Mouse (Mus musculus): ENCODE measurements around the gene Chchd6.

The Chchd6 gene

DNA sequence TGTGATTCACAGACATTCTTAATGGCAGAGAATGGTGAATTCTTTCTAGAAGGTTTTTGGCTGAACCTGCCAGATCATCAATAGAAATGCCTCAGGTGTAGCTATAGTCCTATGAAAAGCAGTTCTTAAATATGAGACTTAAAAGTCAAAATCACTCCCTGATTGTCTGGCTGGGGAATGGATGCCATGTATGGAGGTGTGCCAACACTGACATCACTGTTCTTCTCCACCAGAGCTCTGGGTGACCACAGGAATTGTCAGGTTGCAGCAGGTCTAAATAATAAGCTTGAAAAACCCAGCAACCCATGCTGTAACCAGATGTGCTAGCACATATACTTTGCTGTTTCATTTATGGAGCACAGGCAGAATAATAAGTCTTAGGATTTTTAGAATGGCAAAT is 87.2 kb downstream of the Chchd6 start:
- no peak for DNase-seq (ENCODE audit: low spot score)

DNA sequence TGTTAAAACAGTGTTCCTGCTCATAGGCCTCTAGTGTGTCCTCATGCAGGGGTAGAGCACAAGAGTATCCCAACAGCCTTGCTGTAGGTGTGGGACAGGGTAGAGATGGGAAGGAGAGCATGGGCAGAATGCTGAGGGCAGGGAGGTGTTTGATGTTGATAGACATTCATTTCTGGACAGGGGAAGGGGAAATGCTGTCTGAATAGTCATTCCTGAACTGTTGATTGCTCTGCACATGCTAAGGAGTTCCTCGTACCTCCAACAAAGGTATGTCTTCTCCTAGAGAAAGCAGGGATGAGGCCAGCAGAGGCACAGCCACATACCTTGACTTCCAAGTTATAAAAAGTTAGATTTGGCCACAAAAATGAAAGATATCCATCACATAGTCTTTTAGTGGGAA is 95.5 kb downstream of the Chchd6 start:
- DNase-seq (ENCODE audit: low spot score) = no peak

DNA sequence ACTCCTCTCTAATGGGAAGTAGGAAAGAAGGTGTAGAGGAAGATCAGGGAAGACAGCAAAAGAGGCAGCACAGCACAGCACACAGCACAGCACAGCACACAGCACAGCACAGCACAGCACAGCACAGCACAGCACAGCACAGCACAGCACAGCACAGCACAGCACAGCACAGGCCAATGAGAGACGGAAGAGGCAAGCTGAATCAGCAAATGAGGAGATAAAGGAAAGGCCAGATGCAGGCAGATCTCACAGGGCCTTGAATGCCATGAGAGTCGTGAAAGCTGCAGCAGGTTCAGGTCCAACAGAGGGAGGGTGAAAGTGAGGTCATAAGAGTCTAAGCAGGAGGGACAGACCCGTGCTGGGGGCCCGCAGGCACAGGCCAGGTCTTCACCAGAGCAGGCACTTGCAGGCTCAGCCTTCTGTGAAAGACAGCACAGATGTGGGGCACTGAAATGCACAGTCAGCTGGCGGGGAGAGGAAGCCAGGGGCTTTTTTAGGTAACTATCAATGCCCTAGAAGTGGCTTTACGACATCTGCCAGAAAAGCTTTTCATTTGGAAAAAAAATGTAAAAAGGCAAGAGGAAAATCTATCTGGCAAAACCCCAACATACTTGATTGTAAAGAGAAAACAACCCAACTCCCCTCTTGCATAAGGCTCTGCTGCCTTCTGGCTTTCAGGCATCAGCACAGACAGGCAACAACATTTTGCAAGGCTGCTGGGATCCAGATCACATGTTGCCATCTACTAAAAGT is 96.5 kb downstream of the Chchd6 start:
- peak; percentile 6 for DNase-seq (ENCODE audit: low spot score)

DNA sequence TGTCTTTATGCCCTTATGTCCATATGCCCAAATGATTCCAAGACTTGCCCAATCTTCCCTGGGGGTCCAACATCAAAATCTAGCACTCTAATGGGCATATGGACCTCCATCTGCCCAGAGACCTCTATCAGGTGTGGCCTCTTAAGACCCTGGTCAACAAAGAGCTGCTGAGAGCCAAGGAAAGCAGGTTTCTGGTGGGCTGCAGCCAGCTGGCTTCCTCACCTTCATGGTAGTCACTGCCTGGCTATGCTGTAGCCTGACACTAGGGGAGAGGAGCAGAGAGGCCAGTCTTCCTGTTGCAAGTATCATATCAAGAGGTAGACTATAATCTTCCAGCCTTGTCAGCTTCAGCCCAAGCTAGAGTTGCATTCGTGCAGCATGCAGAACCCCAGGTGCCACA is 98.5 kb downstream of the Chchd6 start:
- no peak for DNase-seq (ENCODE audit: low spot score)

DNA sequence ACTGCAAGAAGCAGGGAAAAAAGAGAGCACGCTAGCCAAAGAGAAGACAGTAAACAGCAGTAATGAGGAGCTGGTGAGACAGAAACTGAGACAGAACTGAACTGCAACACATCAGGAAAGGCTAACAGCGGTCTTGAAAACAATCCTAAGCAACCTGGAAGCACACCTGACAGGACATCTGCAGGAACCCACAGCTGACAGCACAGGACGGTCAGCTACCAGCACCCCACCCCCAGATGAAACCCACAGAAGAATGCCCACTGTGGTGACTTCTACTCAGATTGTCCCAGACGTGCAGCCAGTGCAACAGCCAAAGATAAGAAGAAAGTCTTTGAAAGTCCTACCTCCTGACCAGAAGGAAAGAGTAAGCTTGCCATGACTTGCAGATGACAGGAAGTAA is 103.1 kb downstream of the Chchd6 start:
- no peak for DNase-seq (ENCODE audit: low spot score)

DNA sequence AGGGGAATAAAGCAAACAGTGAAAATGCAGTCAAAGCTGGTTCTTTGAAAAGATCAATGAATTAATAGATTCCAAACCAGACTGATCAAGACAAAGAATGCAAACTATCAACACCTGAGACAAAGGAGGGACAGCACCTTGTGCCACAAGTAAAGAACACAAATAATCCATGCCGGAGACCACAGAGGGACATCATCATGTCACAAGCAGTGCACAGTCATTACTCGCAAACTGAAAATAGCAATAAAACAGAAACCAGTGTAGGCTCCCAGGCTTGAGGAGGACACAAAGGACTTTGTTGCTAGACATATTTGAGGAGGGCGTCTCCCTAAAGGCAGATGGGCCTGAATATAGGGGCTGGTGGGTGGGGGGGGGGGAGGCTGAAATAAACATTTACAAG is 105.1 kb downstream of the Chchd6 start:
- no peak for DNase-seq (ENCODE audit: low spot score)

DNA sequence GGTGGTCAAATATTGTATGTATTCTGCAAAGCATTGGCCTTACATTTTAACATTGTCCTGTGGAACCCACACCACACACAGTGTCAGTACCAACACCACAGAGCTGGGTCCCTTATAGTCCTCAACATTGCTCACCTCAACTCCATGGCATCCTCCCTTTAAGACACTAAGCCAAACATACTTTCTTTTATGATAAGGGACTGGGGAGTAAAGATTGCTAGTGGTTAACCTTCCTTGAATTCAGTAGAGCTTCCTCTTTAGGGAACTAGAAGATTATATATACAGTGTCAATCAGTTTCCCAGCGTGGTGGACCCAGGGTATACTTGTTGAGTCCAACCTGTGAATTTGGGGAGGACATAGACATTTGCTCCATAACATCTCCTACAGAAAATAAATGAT is 105.9 kb downstream of the Chchd6 start:
- no peak for DNase-seq (ENCODE audit: low spot score)

DNA sequence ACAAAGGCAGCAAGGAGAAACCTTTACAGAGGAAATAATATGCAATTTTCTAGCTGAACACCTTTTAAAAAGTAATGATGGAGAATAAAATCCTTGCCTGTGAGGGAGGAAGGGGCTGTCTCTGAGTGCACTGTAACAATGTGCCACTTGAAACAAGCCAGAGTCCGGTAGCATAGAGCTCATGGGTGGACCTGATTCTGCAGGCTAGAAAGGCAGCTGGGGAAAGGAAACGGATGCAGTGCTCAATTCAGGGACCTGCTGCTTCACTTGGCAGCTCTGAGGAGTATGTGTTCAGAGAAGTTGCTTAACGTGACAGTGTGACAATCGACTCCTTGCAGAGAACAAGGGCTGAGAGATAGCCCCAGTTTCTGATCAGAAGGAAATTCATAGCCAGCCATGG is 109.4 kb downstream of the Chchd6 start:
- DNase-seq (ENCODE audit: low spot score) = no peak

DNA sequence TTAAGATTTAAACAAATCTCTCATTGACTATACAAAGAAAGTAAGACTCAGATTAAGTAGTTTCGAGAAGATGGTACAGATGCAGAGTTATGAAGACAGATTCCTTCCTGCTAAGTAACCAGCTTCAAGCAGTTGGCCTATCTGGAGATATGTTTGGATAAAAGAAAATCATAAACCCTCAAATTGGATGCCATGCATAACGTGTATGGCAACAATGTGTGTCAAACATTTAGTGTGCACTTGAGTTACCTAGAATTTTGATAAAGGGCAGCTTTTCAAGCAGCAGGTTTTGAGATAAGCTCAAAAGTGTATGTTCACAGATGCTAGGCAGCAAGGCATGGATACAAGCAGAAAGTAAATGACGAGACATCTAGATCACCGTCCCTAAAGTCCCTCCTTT is 114.3 kb downstream of the Chchd6 start:
- no peak for DNase-seq (ENCODE audit: low spot score)

DNA sequence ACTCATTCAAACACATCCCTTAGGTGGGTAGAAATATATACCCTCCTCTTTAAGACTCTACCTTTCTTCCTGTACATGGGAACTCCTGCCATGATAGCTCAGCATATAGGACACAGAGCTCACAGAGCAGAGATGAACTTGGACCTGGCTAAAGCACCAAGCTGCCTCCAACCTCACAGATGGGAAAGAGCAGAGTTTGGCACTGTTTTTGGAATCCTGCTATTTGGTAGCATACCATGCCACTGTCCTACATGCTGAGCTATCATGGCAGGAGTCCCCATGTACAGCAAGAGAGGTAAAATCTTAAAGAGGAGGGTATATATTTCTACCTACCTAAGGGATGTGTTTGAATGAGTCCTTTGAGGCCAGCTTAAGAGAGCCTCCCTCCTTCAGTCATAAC is 127.5 kb downstream of the Chchd6 start:
- no peak for DNase-seq (ENCODE audit: low spot score)

DNA sequence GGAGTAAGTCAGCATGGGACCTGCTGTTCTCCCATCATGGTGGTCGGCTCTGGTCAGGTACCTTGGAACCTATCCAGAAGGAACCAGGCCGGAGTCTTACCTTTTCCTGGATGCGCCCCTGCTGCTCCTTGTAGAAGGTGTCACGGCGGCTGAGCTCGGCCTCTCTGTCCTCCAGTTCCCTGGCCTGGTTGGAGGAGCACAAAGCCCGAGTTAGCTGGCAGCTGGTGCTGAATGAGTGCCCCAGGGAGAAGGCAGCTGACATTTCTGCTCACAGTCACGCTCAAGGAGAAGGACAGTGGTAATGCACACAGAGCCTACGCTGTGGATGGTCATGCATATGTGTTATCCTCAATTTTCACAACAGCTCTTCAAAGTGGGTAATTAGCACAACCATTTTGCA is 128.2 kb downstream of the Chchd6 start:
- DNase-seq (ENCODE audit: low spot score) = no peak

DNA sequence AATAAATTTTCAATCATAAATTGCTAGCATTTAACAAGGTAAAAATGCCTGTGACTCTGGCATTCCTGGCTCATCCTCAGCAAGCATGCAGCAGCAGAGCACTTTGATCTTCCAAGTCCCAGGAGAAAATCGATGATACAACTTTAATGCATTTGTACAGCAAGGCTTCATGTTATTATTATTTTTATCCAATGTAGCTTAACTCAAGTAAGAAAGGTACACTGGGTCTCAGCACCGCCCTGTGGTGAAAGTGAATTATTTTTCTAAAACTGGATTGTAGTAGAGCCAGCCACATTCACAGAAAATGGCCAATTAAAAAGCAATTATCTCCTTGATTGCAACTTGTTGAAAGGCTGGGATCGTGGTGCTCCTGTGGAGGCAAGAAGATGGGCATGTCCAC is 128.6 kb downstream of the Chchd6 start:
- DNase-seq (ENCODE audit: low spot score) = no peak

DNA sequence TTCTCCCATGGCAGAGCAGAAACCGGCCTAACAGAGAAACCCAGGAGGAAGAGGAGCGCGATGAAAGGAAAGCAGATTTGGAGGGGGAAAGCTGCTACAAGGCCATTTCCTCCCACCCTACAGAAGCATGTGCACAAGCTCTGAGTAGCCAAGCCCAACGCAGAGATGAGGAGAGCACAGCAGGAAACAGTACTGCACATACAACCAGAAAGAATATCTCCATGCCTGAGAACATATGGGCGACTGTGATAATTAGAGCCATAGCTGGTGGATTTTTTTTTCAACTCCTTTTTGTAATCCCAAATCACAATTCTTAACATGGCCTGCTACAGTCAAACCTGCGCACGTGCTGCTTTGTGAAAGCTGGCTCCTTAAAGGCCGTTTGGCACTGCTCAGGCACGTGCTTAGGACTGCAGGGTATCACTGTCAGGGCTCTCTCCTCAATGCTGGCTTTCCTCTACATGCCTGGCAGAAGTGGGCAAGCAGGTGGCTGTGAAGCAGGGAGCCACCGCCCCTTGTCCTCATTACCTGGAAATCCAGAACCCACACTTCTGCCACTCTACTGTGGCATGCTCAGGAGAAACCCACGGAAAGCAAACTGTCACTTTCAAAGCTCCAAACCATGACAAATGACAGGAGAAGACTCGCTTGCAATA is 129.3 kb downstream of the Chchd6 start:
- DNase-seq (ENCODE audit: low spot score) = no peak

DNA sequence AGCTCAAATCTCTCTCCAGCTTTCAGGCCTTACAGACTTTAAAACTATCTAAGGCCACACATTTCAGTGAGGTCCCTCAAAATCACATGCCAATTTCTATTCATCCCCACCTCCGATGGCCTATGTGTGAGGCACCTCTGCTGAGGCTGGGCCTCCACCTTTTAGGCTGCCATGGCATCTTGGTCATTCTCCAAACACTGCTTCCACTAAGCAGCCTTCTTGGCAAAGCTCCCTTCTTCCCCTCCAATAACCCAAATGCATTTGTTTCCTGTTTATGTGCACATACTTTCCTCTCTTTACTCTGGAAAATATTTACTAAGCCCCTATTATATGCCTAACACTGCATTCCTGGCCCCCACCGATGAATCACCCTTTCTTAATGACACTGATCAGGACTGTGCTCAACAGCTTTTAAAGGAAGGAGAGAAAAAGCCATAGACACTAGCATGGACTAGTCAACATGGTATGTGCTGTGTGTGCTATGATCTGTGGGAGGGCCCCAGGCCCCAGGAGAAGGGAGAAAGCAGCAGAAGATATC is 133.2 kb downstream of the Chchd6 start:
- DNase-seq (ENCODE audit: low spot score) = no peak

DNA sequence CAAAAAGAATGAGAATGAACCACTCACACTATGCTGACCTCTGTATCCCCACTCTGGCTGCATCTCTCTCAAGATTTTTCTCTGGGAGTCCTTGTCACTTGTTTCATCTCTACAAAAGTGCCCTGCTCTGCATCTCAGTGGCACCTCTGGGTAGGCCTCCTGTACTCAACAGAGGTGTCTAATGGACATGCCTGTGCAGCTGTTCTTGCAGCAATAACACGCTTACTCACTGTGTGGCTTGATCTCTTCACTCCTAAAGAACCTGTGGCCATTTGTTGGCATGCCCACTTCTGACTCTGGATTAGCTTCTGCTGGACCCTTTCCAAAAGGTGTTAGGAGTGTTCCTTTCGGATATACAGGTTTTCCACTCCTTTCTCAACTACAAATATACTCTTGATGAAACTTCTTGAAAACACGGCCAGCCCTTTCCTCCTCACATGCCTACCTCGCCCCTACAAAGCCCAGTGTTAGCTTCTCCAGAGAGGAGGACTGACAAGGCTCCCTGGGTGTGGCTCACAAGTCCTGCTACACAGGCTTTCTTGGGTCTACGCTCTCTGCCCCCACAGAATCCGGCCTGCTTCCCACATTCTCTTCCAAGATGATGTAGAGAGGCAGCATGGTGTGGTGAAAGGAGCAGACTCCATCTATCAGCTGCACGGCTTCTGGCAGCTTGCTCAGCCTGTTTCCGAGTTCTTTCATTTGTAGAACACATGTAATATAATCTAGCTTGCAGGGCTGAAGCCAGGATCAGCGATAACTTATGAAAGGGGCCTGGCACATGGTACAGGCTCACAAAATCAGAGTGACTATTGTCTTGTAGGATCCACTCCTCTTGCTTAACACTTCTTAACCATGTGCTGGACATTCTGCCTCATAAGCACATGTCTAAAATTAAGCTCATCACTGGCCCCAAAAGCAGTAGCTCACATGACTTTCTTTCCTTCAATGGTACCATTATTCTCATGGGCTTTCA is 133.9 kb downstream of the Chchd6 start:
- no peak for DNase-seq (ENCODE audit: low spot score)

DNA sequence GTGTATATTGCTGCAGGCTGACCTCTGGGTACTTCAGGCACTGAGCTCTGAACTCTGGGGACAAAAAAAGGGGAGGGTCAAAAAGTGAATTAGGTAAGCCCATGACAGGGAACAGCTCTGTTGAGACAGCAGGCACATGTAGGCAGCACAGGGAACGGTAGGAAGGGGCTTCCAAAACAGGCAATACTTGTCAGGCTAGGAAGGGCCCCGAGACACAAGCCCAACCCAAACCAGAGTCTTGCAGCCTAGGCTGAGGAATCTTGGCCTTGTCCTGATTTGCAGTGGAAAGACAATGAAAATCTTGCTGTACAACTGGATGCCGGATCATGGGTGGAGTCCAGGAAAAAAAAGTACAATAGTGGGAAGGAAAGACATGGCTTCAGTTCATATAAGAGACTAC is 135.8 kb downstream of the Chchd6 start:
- DNase-seq (ENCODE audit: low spot score) = no peak

DNA sequence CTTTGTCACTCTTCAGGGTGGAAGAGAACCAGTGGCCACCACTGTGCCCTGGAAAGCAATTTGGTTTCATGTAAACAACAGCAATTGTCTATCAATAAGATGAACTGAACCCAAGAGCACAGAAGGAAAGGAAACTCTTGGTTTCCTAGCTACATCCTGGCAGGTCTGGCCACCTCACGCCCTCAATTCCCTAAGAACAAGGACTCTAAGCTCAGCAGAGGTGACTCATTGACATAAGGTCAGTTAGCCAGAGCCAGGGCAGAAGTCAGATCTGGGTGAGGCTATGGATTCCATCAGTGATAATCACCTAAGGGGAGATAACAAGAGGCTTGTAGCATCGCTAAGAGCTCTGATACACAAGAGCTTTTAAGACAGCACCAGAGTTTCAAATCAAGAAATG is 137.9 kb downstream of the Chchd6 start:
- no peak for DNase-seq (ENCODE audit: low spot score)

DNA sequence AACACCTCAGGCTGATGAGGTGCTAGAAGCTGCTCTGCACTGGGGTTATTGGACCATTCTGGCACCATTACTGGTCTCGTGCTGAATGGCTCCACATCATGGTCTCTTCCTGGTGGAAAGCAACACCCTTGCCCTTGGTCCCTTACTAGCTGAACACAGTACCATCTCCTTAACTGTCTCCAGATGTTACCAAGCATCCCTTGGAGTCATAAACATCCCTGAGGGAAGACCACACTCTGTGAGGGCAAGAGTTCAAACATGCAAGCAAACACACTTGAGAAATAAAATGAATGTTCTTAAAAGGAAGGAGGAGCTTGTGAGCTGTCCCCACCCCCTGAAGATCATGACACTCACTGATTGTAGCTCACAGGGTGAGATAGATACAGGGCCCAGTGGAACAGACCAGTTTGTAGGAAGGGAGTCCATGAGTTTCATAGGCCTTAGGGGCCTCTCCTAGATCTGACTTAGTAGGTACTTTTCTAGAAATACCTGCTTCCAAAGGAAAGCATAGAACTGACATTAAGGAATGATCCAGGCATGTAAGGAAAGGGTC is 139.0 kb downstream of the Chchd6 start:
- DNase-seq (ENCODE audit: low spot score) = no peak

DNA sequence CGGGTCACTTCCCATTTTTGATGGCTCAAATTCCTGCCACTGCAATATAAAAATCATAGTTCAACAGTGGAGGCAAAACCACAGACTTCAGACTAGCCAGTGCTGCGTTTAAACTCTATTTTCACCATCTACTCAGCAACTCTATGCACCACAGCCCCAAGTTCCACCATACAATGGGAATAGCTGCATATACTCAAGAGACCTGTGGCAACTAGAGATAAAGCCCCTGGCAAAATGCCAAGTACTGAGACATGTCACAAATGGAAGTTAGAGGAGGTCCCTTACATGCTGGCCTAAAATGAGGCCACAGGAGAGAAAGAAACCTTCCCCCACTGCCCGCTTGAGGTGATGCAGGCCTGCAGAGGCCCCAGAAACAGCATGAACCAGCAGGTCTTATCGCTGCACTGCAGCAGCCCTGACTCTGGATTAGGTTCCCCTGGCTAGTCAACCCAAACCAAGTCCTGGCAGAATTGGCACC is 139.9 kb downstream of the Chchd6 start:
- no peak for DNase-seq (ENCODE audit: low spot score)

DNA sequence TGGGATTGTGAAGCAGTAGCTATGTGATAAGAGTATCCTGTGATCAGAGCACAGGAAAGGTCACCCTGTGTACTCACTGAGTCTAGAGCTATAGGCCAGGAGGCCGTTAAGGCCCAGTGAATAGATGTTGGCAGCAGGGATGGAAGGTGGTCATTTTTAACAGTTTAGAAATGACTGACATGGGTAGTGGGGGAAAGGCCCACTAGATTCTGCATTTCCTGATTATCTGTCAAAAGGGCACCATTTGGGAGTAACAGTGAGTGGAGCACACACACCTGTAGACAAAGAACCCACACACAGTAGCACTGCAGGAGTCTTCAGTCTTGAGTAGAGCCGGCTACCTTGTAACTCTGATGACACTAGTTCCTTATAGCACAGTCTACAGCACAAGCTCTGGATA is 141.0 kb downstream of the Chchd6 start:
- DNase-seq (ENCODE audit: low spot score) = no peak

DNA sequence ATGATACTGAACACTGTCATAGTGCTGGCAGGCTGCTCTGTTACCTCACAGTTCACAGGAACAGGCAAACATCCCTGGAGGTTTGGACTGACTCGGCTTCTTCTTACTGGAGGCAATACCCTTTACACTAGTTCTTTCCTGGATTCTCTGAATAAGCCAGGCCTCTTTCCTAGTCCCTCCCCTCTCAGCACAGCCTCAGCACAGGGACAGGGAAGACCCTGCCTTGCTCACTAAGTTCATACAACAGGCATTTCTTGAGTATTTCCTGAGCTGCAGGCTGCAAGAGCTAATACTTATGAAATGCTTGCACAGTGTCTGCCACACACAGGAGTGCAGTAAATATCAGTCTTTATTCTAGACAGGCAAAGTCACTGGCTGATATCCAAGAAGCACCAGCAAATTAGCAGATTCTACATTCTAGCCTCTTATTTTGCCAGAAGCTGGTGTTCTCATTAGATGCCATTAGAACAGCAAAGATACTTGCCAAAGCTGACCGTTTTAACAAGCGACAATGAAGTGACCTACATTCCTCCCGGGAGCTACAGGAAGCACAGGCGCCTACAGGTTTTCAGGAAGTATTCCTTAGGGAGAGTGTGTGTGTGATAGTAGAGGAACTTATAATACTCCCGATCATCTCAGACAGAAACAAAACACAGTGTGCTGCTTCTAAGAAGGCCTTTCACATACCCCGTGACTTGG is 142.3 kb downstream of the Chchd6 start:
- DNase-seq (ENCODE audit: low spot score) = no peak

DNA sequence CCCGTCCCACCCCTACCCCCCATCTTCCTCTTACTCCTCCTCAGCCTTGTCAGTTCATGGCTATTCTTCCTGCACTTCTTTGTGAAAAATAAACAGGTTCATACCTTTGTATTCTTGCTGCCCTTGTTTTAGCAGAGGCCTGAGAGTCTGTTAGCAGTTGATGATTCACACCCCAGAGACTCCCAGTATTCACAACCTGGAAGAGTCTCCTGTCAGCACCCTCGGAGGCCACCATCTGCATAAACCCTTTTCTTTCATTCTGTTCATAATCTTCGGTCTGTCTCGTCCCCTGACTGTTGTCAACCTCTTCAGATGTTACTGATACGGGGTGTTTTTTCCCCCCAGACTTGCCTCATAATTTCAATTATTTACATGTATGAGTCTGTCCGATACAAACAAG is 143.1 kb downstream of the Chchd6 start:
- DNase-seq (ENCODE audit: low spot score) = no peak
